Mouse (Mus musculus): ENCODE results near the gene Cenpb. TPM values are rescaled to one million over a fixed set of nuclear protein-coding genes. Genes with fewer than 3 reads are reported as not detected.
A peak's percentile ranks its signal among the peaks of the same experiment; 100 is the strongest.

Gene Cenpb
- total RNA-seq, 2 experiments from 2014 or later: 89.7 to 97.4 TPM

DNA sequence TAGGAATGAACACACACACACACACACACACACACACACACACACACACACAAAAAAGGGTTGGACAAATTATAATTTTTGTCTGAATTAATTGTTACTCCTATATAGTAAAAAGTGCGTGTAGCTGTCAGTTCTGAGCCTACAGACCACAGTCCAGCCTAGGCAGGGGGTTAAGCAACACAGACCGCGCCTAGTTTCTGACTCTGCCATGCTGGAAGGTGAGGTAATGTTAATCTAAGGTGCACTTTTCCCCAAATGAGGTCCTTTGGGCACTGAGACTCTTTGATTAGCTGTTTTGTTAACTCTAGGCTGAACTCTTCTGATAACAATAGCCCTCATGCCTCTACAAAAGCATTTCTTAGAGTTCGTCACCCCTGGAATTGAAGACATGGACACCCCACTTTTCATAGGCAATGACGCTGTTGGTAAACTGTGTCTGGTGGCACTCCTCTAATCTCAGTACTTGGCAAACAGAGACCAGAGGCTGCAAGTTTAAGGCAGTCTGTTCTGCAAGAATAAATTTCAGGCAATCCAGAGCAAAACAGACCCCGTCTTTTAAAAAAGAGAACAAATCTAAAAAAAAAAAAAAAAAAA, 24.0 kb upstream of the Cenpb start:
- intact Hi-C loops (cut with DNase I): no loop called here
- no peak for DNase-seq (ENCODE audit: low spot score in 2 of 2)

DNA sequence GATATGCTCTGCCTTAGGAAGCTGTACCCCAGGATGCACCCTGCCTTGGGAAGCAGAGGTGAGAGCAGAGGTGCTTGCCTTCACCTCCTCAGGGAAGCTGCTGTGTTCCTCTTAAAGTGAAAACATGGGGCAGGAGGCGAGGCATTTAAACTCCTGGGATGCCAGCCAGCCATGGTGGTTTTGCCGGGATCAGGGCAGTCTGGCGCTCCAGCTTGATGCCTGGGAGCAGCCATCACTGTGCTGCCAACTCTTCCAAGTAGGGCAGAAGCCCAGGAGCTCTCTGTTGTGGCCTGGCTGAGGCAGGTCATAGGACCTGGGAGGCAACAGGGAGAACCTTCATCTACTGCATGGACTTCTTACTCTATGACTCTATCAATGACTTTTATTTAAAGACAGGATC, 21.4 kb upstream of the Cenpb start:
- intact Hi-C loops (cut with DNase I): no loop called here
- DNase-seq (ENCODE audit: low spot score in 2 of 2): no peak

DNA sequence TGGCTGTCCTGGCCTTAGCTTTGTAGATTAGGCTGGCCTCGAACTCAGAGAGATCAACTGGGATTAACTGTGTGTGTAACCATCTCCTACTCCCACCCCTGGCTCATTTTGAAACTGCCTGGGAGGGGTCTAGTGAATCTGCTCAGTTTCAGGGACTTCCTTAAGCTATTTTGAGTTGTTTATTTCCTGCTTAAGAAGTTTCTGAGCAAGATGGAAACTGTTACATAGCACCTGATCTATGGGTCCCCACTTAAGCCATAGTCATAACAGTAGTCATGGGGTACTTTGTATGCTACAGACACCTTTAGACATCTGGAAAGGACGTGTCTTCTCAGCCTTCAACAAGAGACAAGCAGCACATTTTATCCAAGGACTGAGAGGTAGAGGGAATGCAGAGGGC, 20.8 kb upstream of the Cenpb start:
- intact Hi-C loops (cut with DNase I): no loop called here
- no peak for DNase-seq (ENCODE audit: low spot score in 2 of 2)

DNA sequence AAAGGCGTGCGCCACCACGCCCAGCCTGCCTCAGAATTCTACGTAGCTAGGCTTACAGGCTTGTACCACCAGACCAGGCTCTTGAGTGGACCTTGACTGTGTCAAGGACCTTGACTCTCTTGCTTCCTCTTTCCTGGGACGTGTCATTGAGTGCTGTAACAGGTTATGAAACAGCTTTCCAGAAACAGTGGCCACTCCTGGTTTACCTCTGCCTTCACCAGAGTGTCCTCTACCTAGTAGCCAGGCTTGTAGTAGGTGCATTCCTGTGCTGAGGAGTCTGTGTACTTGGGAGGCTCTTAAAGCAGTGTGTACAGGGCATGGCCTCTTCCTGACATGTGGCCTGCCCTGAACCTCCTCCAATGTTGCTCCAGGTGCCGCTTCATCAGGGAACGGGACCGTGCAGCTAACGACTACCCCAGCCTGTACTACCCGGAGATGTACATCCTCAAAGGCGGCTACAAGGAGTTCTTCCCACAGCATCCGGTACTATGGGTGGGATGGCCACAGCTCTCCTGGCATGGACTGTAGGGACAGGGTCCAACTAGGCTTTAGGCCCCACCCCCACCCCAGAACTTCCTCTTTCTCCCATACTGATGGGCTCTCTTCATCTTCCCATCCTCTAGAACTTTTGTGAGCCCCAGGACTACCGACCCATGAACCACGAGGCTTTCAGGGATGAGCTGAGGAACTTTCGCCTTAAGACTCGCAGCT, 16.9 kb upstream of the Cenpb start:
- intact Hi-C loops (cut with DNase I): no loop called here
- no peak for DNase-seq (ENCODE audit: low spot score in 2 of 2)

DNA sequence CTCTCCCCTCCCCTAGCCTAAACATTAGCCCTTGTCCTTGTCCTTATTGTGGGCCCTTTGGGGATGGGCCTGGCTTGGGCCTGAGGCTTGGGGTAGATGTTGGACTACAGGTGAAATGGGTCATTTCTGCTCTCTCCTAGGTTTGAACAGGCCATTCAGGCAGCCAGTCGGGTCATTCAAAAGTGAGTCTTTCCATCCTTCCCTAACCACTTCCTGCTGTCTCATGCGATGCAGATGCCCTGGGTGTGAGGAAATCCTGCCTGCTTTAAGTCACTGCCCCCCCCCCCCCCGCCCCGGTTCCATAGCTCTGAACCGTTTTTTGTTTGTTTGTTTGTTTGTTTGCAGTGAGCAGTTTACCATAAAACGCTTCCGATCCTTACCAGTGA, 11.1 kb upstream of the Cenpb start:
- no peak for DNase-seq (ENCODE audit: low spot score in 2 of 2)
- intact Hi-C loops (cut with DNase I): no loop called here

DNA sequence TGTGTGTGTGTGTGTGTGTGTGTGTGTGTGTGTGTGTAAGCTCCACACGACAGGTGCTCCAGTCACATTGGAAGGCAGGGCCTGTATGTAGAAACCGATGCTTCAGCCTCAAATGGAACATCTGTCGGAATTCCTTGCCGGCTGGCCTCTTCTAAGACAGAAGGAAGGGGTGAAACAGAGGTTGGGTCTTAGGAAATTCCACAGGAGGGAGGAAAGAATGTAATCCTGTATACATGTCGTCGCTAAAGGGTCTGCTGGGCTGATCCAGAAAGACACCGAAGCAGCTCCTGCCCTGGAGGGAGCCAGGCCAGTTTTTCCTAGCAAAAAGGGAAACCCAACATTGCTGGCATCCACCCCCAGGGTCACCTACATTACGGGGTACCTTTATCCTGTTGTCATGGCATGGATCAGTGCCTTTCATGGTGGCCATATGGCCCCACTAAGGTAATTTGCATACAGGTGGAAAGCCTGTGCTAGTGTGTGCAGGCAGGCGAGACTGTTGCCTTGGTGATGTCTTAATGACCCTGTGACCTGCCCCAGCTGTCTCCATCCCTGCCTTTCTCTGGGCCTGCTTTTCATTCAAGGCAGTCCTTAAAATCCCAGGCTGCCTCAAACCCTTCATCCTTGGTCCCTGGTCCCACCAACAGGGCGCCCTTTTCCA, 10.6 kb upstream of the Cenpb start:
- DNase-seq (ENCODE audit: low spot score in 2 of 2): no peak

DNA sequence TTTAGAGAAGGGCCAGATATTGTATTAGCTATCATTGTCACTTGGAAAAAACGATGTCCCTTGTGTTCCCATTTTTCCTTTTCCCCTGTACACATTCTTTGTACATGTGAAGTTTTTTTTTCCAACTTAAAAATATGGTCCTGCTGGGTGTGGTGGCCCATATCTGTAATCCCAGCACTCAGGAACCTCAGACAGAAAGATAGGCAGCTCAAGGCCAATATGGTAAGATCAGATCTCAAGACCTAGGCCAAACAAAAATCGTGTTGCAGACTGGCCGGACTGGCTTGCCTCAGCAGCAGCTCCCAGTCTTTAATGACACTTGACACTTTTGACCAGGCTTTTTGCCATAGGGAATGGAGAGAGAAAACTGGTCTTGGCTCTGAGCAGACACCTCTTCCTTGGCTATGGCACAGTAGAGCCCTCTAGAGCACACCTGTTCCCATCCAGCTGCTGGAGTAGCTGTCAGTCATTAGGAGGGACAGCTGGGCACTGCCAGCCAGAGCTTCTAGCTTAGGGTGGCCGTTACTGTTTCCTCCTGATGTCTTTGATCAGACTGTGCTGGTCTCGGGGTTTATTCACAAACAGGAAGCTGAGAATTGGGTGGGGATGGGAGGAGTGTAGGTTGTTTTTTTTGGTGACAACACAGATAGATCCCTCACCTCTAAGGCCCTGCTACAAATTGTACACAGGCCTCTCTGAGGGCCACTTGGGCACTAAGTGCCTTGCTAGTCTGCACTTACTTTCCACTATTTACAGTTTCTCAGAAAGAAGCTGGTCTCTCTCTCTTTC, 9.8 kb upstream of the Cenpb start:
- intact Hi-C loops (cut with DNase I): loop anchor here (10.0 kb wide), 1 partner anchor 225 kb away; no protein-coding TSS in a partner anchor

More for the DNA sequence above, 10.6 kb upstream of the Cenpb start:
- intact Hi-C loops (cut with DNase I): no loop called here

DNA sequence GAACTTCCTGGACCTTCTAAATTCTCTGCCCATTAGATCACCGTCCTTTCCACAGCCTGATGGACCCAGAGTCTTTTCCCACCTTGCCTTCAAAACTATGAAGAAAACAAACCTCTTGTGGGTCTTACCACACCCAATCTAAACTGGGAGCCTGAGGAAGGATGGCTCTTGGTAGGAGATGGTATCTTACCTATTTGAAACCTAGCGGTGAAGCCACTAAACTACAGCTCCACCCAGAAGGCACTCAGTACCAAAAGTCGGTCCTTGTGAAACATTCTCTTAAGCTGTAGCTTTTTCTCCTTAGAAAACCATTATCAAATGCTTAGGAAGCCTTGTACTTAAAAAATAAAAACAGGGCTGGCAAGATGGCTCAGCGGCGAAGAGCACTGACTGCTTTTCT, 8.4 kb upstream of the Cenpb start:
- intact Hi-C loops (cut with DNase I): loop anchor here (10.0 kb wide), 1 partner anchor 226 kb away; no protein-coding TSS in a partner anchor
- DNase-seq (ENCODE audit: low spot score in 2 of 2): no peak

More for the DNA sequence above, 9.8 kb upstream of the Cenpb start:
- DNase-seq (ENCODE audit: low spot score in 2 of 2): no peak

DNA sequence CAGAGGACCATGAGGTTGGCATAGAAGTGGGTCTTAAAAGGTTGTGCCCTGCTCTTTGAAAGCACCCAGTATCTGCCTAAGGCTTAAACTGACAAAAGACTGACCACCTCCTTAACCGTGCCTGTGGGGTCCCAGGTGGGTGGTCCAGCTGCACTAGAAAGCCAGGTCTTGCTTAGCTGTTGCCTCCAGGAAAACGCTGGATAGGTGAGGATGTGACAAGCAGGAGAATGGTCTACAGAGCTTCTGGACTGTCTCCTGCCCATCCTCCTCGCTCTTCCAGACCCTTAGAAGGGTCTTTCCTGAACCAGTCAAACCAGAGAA, 7.7 kb upstream of the Cenpb start:
- DNase-seq (ENCODE audit: low spot score in 2 of 2): no peak
- intact Hi-C loops (cut with DNase I): loop anchor here (2.0 to 10.0 kb wide), 2 partner anchors 75 to 227 kb away; partner anchors contain the start of gene Pank2

DNA sequence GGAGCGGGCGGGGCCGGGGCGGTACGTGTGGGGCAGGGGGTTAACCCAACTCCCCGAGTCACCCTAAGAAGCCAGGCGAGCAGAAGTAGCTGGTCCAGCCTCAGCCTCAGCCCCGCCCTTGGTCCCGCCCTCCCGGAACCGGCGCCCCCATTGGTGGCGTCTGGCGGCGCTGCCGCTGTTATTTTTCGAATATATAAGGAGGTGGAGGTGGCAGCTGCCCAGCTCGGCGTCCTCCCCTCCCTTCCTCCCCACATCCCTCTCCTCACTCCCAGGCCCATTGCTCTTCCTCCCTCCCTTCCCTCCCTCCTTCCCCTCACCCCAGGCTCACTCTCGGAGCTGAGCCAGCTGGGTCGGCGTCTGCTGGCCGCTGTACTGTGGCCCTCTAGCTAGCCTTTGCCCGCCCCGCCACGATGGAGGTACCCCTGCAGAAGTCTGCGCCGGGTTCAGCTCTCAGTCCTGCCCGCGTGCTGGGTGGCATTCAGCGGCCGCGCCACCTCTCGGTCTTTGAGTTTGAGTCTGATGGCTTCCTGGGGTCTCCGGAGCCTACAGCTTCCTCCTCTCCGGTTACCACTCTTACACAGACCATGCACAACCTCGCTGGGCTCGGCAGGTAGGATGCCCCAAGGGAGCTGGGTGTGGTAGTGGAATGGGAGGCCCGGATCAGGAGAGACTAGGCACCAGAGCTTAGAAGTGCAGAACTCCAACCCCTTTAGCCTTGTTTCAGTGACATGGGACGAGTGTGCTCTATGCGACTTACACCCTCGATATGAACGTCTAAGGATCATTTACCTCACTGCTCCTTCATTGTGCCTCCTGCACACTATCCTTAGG, 7.1 kb upstream of the Cenpb start, which contains the start of the genes Cdc25b and Spef1:
Gene Cdc25b, plus strand, starts transcription at position 179 of the 831 bp plus-strand sequence.
Gene Spef1, minus strand, starts transcription at position 512 of the 831 bp plus-strand sequence.
- DNase-seq (ENCODE audit: low spot score in 2 of 2): peak; percentile 79
- intact Hi-C loops (cut with DNase I): loop anchor here (2.0 to 10.0 kb wide), 2 partner anchors 76 to 228 kb away; partner anchors contain the start of gene Pank2

DNA sequence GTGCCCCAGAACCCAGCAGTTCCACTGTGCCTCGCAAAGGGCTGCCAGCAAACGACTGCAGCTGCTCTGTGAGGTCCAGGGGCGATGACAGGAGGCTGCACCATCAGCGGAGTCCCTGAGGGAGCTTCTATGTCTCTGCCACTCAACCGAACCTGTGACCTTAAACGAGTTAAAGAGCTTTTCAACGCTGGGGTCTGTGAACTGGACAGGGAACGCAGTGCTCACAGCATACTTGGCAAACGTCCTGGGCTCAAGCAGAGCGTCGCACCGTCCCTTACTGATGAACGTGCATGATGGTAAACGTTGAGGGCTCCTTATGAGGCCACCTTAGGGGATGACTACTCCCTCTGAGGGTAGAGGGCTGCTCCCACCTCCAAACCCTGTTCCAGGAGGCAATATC, 6.5 kb upstream of the Cenpb start:
- DNase-seq (ENCODE audit: low spot score in 2 of 2): no peak
- intact Hi-C loops (cut with DNase I): loop anchor here (2.0 to 10.0 kb wide), 2 partner anchors 76 to 228 kb away; partner anchors contain the start of gene Pank2

DNA sequence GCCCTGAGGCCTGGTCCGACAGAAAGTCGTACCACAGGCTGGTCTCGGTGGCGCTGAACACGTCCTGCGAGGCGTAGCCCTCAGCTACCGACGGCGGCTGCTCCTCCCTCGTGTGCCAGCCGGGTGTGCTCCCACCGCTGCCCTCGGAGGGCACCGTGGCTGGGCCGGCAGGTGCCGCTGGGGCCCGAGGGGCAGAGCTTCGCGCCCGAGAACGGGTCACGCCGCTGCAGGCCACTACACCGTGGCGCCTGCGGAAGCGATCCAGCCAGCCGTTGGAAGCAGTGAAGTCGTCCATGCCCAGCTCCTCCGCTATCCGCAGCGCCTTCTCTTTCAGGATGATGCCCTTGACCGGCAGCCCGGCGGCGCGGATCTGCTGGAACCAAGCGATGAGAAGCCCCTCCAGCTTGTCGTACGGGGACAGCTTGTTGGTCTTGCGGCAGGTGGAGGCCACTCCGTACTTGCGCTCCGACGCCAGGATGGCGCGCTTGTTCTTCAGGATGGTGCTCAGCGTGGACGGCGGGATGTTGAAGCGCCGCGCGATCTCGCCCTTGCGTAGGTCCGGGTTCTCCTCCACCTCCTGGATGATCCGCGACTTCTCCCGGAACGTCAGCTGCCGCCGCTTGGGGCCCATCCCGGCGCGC, 501 bp downstream of the Cenpb start:
- DNase-seq (ENCODE audit: low spot score in 2 of 2): peak; percentile 60 to 84
- intact Hi-C loops (cut with DNase I): loop anchor here (1.0 kb wide), 1 partner anchor 31 kb away; no protein-coding TSS in a partner anchor

DNA sequence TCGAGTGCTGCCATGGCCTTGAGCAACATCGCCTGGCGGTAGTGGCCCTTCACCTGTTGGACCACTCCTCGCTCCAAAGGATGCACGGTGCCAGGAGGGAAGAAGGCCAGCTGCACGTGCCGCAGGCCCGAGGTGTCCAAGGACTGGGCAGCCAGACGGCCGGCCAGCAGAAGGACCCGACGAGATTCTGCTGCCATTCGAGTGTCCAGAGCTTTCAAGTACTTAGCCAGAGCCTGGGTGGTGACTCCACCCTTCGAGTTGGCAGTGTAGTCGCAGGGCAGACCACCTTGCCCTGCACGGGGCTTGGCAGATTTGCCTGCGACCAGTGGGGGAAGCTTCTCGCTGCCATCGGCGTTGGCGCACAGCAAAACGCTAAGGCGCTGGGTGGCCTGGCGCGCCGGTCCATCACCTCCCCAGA, 1.0 kb downstream of the Cenpb start:
- peak in 1 of 2 experiments; percentile 12 for DNase-seq (ENCODE audit: low spot score in 2 of 2)
- intact Hi-C loops (cut with DNase I): loop anchor here (1.0 kb wide), 1 partner anchor 31 kb away; no protein-coding TSS in a partner anchor

DNA sequence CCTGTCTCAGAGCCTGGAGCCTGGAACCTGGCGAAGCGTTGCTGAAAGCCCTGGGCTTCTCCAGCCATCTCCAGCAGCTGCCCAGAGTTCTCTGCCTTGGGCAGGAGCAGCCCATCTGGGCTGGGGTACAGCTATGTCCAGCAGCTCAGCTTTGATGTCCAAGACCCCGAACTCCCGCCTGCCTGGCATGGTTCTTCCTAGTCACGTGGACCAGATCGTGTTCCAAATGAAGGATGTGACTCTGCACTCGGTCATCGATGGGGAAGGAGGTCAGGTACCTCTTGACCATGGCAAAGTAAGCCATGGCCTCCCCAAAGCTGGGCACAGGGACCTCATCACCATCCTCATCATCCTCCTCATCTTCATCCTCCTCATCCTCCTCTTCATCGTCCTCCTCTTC, 1.9 kb downstream of the Cenpb start:
- no peak for DNase-seq (ENCODE audit: low spot score in 2 of 2)
- intact Hi-C loops (cut with DNase I): no loop called here

DNA sequence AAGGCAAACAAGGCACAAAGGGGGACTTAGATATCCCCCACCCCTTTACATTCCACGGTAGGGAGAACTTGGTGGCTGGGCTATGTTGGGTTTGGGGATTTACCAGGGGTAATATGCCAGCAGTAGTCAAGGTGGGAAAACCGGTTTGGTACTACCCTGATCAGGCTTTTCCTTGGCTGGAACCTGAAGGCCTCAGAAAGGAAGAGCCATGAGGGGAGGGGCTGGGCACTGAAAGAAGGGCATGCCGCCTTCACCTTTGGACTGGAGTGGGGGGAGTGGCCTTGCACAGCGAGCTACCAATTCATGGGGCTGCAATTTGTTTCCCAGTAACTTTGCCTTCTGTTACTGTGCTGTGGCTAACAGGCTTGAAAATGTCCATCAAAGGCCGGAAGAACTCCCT, 3.4 kb downstream of the Cenpb start:
- intact Hi-C loops (cut with DNase I): no loop called here
- no peak for DNase-seq (ENCODE audit: low spot score in 2 of 2)

DNA sequence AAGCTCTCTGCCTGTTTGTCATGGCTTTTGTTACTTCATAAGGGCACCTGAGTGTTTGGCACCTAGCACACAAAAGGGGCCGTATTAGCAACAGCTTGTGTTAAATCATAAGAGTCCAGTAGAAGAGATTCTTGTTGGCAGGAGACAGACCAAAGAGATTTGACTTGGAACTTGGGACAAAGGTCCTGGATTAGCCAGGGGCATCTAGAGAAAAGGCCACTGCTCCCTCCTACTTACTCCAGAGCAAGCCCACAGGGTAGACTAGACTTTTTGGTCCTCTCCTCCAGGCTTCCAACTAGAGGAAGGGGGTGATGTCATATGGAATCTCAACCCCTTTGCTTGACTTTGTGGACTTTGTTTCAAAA, 3.9 kb downstream of the Cenpb start:
- no peak for DNase-seq (ENCODE audit: low spot score in 2 of 2)
- intact Hi-C loops (cut with DNase I): no loop called here

DNA sequence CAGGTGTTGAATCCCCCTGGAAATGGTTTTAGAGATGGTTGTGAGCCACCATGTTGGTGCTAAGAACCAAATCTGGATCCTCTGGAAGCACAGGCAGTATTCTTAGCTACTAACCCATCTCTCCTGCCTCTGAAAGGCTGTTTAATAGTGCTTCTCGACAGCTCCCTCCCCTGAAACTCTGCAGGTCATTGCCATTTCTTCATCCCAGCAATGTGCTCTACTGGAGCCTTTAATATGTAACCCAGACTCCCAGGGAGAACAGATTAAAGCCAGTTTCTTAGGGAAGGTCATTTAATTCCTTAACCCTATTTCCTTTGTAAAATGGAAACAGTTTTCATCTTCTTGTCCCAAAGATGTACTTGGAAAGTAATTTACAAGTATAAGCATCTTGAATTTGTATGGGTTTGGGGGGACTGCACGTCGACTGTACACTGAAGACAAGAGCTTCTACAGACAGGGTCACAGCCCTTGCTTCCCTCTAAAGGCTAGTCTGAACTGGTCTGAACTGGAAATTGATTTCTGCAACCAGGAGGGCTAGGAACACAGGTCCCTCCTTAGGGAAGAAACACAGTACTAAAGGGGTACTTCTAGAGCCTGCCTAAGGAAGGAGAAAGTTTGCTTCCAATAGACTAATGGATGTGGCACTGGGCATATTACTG, 4.5 kb downstream of the Cenpb start:
- intact Hi-C loops (cut with DNase I): no loop called here

DNA sequence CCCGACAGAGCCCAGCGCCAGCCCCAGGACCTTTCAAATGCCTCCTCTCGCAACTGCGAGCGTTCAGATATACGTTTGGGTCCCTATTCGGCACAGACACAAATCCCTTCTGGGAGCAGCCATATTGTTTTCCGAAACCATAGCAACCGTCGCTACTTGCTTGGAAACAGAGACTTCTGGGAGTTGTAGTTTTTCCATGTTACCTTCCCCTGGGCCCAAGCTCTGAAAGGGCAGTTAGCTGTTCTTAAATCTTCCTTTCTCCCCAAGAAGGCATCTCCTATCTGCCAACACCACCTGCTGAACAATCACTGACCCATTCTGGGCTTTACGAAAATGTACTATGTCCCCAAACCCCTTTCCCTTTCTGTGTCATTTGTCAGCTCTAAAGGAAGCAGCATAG, 5.2 kb downstream of the Cenpb start:
- intact Hi-C loops (cut with DNase I): no loop called here

More for the DNA sequence above, 4.5 kb downstream of the Cenpb start:
- no peak for DNase-seq (ENCODE audit: low spot score in 2 of 2)

More for the DNA sequence above, 5.2 kb downstream of the Cenpb start:
- peak; percentile 75 to 82 for DNase-seq (ENCODE audit: low spot score in 2 of 2)
